In genomic region chr5:43582876-43583275, GRCm38 (mm10) we compare ENCODE assay signal across 8 mouse cellular contexts.
A peak's percentile ranks its signal among the peaks of the same experiment; 100 is the strongest.
DNase-seq lines count a peak whose midpoint lies in the region; ATAC-seq lines count a peak whose summit lies in the region.

No protein-coding gene starts in this region.

- DNase-seq in cerebellum, adult 8-10 months: no peak
- peak; percentile 29 for DNase-seq in kidney, postnatal 14 days
- DNase-seq in kidney, adult 18-20 months: no peak
- peak; percentile 14 for DNase-seq in MN1 (ENCODE audit: low spot score)
- peak; percentile 13 for DNase-seq in induced T-regulatory cell, adult 2 months (ENCODE audit: low read depth)
- peak; percentile 1 for DNase-seq in naive thymus-derived CD4-positive, alpha-beta T cell, adult 2 months (ENCODE audit: low read depth)
- DNase-seq in urinary bladder, adult 2 months (ENCODE audit: low spot score): no peak

- peak; percentile 61; the same call in 1 of the 2 replicates for ATAC-seq in cerebellum, adult (ENCODE audit: insufficient number of reproducible peaks, low FRiP score, low TSS enrichment)

Comparison
In these comparisons a context has a peak if more than half of its experiments do, and no peak if none do; other contexts are left out.
1. DNase-seq: peak in kidney, postnatal 14 days (single experiment), MN1 (single experiment), induced T-regulatory cell, adult 2 months (single experiment) and naive thymus-derived CD4-positive, alpha-beta T cell, adult 2 months (single experiment); none in cerebellum, adult 8-10 months (single experiment), kidney, adult 18-20 months (single experiment) and urinary bladder, adult 2 months (single experiment).